Mouse (Mus musculus): ENCODE data around the gene Mgat5b.

- TF ChIP-seq MAFK (IDR thresholded peaks at IDR 0.05; ENCODE audit: insufficient read depth, low read depth, low read length) (no peak), CHD2 (IDR thresholded peaks at IDR 0.05; ENCODE audit: low read depth, low read length) (no peak), ZC3H11A (IDR thresholded peaks at IDR 0.05; ENCODE audit: borderline replicate concordance, low read depth, low read length) (no peak), ZNF384 (IDR thresholded peaks at IDR 0.05; ENCODE audit: low read depth, low read length) (no peak)
Observed at GRCm38 (mm10) chr11:116917361-116917760, 1.3 kb upstream of the Mgat5b start.

Data from ES-E14 (cell line).